Mouse (Mus musculus) heart, embryonic 15.5 days (tissue): ENCODE measurements around the gene Stra6l. TPM values are rescaled to one million over a fixed set of nuclear protein-coding genes. Genes with fewer than 3 reads are reported as not detected.
A peak's percentile ranks its signal among the peaks of the same experiment; 100 is the strongest.

Experiments used
- ATAC-seq: fragments of 200-750 bp; cut with Nextera tagmentation; replicated peaks from 2 replicates; pipeline ENCODE4 v1.8.0; 2017; ENCODE audit warnings: low read depth, moderate TSS enrichment; ENCODE audit not compliant: insufficient number of reproducible peaks, insufficient read depth, low FRiP score
- H3K27ac ChIP-seq: fragments of 300-500 bp; sonication (generic); 2 replicates; pipeline ENCODE4 v1.5.1; 2015; ENCODE audit warnings: mild to moderate bottlenecking, inconsistent platforms
- H3K27me3 ChIP-seq: fragments of 300-500 bp; sonication (generic); 2 replicates; pipeline ENCODE4 v1.6.1; 2015; ENCODE audit warnings: inconsistent platforms
- H3K36me3 ChIP-seq: fragments of 300-500 bp; sonication (generic); 2 replicates; pipeline ENCODE4 v1.6.1; 2015; ENCODE audit warnings: mild to moderate bottlenecking, inconsistent platforms
- H3K4me1 ChIP-seq: fragments of 300-500 bp; sonication (generic); replicated peaks from 2 replicates; pipeline ENCODE4 v1.6.1; 2015; ENCODE audit warnings: inconsistent platforms
- H3K4me2 ChIP-seq: fragments of 300-500 bp; sonication (generic); 2 replicates; pipeline ENCODE4 v1.6.1; 2015; ENCODE audit warnings: inconsistent platforms, mild to moderate bottlenecking, moderate library complexity
- H3K4me3 ChIP-seq: fragments of 300-500 bp; sonication (generic); 2 replicates; pipeline ENCODE4 v1.5.1; 2015; ENCODE audit warnings: mild to moderate bottlenecking, inconsistent platforms
- H3K9ac ChIP-seq: fragments of 300-500 bp; sonication (generic); 2 replicates; pipeline ENCODE4 v1.6.1; 2015; ENCODE audit warnings: mild to moderate bottlenecking, inconsistent platforms
- H3K9me3 ChIP-seq: fragments of 300-500 bp; sonication (generic); replicated peaks from 2 replicates; pipeline ENCODE4 v1.6.1; 2016; ENCODE audit warnings: inconsistent platforms
- WGBS: fragments of 180-500 bp; shearing (Covaris S2); methylation state at CpG from one replicate; pipeline ENCODE4 v1.1.7; 2015; ENCODE audit warnings: mixed read lengths; 5-methylcytosine and 5-hydroxymethylcytosine counted together
- polyA plus RNA-seq: library from polyadenylated mRNA; unstranded; fragments of >200 nt; fragmentation: Nextera tagmentation; extraction: Ambion mirVana; gene quantifications from 2 replicates; pipeline ENCODE4 v1.2.1, GENCODE M21; 2015

The Stra6l gene
- polyA plus RNA-seq, 1 experiment from 2014 or later = 0.09 TPM

DNA sequence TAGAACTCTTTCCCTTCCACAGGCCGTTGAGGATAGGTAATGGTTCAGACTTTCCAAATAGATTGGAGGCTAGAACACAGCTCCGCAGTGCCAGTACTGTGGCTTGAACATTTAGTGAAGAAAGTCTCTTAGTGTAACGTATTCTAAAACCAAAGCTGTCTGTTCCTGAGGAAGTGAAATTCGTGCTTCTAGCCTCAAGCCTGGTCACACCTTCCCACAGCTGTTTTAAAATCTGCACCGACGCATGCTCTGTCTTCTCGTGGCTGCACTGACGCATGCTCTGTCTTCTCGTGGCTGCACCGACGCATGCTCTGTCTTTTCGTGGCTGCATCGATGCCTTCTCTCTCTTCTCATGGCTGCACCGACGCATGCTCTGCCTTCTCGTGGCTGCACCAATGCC lies 34.8 kb downstream of the Stra6l start:
- Histone ChIP-seq H3K27ac (no peak overlapping the region), H3K27me3 (no peaks in the 10 kb centered on the region), H3K36me3 (no peaks in the 10 kb centered on the region), H3K4me2 (no peak overlapping the region), H3K9me3 (no peaks in the 10 kb centered on the region), H3K4me1 (no peaks in the 10 kb centered on the region), H3K4me3 (no peak overlapping the region), H3K9ac (no peak overlapping the region)
- whole genome bisulfite sequencing = 84% methylated on average over 16 of the region's 16 CpGs
- ATAC-seq = no peak

DNA sequence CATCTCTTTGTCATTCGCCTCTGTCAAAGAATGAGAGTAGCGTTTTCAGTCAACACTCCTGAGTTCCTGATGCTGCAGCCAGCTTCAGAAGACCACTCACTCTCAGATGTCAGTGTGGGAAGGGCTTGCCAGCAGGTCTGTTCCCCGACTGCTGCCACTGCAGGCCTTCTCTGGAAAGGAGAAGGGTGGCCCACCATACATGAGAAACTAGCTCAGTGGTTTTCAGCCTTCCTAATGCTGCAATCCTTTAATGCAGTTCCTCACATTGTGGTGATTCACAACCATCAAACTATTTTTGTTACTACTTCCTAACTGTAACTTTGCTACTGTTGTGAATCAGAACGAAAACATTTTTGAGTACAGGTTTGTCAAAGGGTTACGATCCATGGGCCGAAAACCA lies 41.0 kb downstream of the Stra6l start:
- Histone ChIP-seq H3K36me3 (no peaks in the 10 kb centered on the region), H3K4me1 (peaks cover 6% of the 10 kb centered on the region), H3K4me3 (no peak overlapping the region), H3K4me2 (no peak overlapping the region), H3K27ac (no peak overlapping the region), H3K27me3 (peaks cover 8% of the 10 kb centered on the region; the same call in 1 of the 2 replicates), H3K9ac (no peak overlapping the region), H3K9me3 (no peaks in the 10 kb centered on the region)
- ATAC-seq = no peak
- 73% methylated on average over 6 of the region's 6 CpGs for WGBS

DNA sequence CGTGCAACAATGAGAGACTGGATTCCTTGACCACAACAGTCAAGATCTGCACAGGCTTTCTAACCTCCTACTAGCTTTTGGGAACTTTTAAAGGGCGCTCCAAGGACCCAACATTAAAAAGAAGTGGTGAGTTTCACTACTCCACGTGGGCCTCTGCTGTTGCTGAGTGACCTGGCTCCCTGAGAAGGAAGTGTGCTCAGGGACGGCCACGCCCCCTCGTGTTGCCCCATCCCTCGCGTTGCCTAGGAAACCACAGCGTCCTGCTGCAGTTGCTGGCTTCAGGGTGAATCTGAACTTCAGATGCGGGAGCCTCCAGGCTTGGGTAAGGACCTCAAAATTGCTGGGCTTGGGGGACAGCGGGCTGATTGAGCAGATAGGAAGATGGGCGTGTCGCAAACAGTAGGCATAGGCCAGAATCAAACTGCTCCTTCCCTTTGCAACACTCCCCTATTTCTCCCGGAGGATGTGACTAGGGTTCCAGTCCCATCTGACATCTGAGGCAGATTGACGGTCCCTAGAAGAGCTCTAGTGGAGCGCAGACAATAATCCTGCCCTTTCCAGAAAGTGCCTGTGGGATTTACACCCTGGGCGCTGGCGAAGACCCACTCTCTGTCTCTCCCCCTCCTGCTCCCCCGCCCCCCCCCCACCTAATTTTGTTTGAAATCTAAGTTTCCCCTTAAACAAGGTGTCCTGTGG lies 41.8 kb downstream of the Stra6l start, which contains the start of gene Ccdc180:
Gene Ccdc180, plus strand, starts transcription at position 238 of the 696 bp plus-strand sequence.
- H3K9ac ChIP-seq = no peak within 1 kb of the TSS
- peaks cover 8% of the 10 kb centered on the region; the same call in 1 of the 2 replicates for H3K27me3 ChIP-seq
- H3K9me3 ChIP-seq = no peaks in the 10 kb centered on the region
- no peak within 1 kb of the TSS for H3K27ac ChIP-seq
- H3K4me2 ChIP-seq = peak within 1 kb of the TSS; percentile 43
- H3K36me3 ChIP-seq = no peaks in the 10 kb centered on the region
- peaks cover 6% of the 10 kb centered on the region for H3K4me1 ChIP-seq
- WGBS = 16% methylated on average over 19 of the region's 19 CpGs
- H3K4me3 ChIP-seq = no peak within 1 kb of the TSS
- 0 out of 2 replicates have a peak, but pooled peaks have one; percentile 22 for ATAC-seq

DNA sequence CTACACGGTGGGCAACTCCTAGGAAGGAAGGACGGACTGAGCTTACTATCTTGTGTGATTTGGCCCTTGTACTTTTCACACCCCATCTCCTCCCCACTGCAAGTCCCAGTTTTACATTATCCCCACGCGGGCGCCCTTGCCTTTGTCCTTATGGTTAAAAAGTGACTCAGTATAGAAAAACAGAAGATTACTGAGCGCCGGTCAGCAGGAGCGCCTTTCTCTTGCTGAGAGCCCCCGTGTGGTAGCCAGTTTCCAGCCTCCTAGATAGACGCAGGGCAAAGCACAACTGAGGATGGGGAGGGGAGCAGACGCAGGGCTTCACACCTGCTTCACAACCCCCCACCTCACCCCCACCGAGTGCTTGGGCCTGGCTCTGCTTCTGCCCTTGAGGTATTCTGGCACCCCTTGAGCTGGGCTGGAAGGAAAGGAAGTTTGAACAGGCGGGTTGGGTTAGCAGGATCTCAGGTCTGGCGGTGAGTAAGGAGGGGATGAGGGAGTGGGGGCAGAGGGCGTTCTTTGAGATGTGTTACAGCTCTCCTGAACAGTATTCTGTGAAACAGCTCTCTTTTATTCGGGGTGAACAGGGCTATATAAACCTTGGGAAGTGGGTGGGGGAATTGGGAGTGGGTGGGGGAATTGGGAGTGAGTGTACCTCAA lies 48.1 kb downstream of the Stra6l start:
- H3K27me3 ChIP-seq = peaks cover 13% of the 10 kb centered on the region; the same call in 1 of the 2 replicates
- no peak overlapping the region for H3K9ac ChIP-seq
- H3K4me2 ChIP-seq = no peak overlapping the region
- H3K4me3 ChIP-seq = no peak overlapping the region
- ATAC-seq = no peak
- H3K36me3 ChIP-seq = no peaks in the 10 kb centered on the region
- H3K9me3 ChIP-seq = no peaks in the 10 kb centered on the region
- WGBS = 13% methylated on average over 16 of the region's 16 CpGs
- H3K27ac ChIP-seq = no peak overlapping the region
- no peaks in the 10 kb centered on the region; the same call in 1 of the 2 replicates for H3K4me1 ChIP-seq

DNA sequence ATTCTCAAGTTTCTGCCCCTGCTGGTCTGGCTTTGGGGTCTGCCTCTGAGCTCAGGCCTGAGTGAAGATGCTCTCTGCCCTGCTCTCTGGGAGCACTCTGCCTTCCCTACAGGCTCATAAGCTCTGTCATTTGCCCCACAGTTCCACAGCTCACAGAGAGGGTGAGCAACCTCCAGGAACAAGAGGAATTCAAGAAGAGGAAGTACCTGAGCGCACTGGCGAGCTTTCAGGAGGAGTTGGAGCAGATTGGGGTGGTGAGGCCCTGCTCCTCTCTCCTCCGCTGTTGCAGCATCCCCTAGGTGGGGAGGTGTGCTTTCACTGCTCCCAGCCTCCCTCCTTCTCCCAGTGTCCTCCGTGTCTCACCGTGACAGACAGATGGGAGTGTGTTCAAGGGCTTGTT lies 49.9 kb downstream of the Stra6l start:
- Histone ChIP-seq H3K9ac (no peak overlapping the region), H3K36me3 (no peaks in the 10 kb centered on the region), H3K4me3 (no peak overlapping the region), H3K27ac (no peak overlapping the region), H3K9me3 (no peaks in the 10 kb centered on the region), H3K27me3 (peaks cover 8% of the 10 kb centered on the region; the same call in 1 of the 2 replicates), H3K4me1 (no peaks in the 10 kb centered on the region; the same call in 1 of the 2 replicates), H3K4me2 (no peak overlapping the region)
- ATAC-seq = no peak
- 46% methylated on average over 5 of the region's 5 CpGs for WGBS

DNA sequence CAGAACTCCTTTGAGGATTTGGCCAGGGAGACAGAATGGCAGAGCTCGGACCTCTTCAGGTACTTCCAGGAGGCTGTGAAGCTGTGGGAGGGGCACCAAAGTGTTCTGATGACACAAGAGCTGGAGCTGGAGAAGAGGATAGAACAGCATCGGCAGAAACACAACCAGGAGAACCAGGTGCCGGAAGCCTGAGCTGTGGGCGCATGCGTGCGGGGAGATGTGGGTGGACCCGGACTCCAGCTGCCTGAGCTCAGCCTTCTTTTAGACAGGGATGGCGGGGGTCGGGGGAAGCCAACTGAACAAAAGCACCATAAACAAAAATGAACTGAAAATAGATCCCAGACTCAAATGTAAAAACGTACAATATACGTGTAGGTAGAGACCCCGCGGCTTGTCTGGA lies 60.8 kb downstream of the Stra6l start:
- Histone ChIP-seq H3K4me3 (no peak overlapping the region), H3K4me2 (no peak overlapping the region), H3K9ac (no peak overlapping the region), H3K4me1 (no peaks in the 10 kb centered on the region), H3K9me3 (no peaks in the 10 kb centered on the region), H3K27ac (no peak overlapping the region), H3K27me3 (no peaks in the 10 kb centered on the region), H3K36me3 (no peaks in the 10 kb centered on the region)
- no peak for ATAC-seq
- 83% methylated on average over 13 of the region's 13 CpGs for WGBS

DNA sequence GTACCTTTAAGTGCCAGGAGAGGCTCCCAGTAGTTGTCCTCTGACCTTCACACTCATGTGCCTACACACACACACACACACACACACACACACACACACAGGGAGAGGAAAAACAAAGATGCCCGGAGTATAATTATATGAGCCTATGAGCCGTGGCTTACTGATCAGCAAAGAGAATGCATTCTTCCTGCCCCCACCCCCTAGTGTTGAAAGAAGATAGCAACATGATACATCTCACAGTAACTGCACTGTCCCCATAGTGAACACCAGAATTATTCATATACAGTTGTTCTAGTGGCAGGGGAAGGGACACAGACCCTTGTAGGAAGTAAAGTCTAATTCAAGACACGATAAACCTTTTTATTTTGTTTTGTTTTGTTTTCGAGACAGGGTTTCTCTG lies 61.5 kb downstream of the Stra6l start:
- no peaks in the 10 kb centered on the region for H3K27me3 ChIP-seq
- 57% methylated on average over 4 of the region's 4 CpGs for WGBS
- no peak for ATAC-seq
- no peaks in the 10 kb centered on the region for H3K4me1 ChIP-seq
- no peaks in the 10 kb centered on the region for H3K36me3 ChIP-seq
- H3K4me2 ChIP-seq = no peak overlapping the region
- H3K27ac ChIP-seq = no peak overlapping the region
- H3K4me3 ChIP-seq = no peak overlapping the region
- H3K9ac ChIP-seq = no peak overlapping the region
- H3K9me3 ChIP-seq = no peaks in the 10 kb centered on the region

DNA sequence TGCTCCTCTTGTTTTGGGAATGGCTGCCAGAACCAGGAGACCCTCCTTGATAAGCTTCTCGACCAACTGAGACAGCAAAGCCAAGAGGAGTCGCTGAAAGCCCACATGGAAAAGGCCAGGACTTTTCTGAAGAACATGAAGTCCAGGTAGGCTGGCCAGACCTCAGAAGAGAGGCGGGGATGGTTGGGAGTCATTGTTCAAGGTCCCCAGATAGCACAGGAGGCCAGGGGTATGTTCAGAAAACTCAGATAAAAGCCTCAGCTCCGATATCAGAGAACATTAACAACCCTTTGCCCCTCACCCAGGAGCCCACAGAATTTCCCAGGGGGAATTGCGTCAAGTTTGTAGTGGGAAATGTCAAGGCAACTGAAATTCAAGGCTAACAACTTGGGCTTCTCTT lies 62.8 kb downstream of the Stra6l start:
- no peaks in the 10 kb centered on the region for H3K4me1 ChIP-seq
- H3K36me3 ChIP-seq = no peaks in the 10 kb centered on the region
- no peak for ATAC-seq
- H3K4me2 ChIP-seq = no peak overlapping the region
- WGBS = 65% methylated on average over 5 of the region's 5 CpGs
- H3K9me3 ChIP-seq = no peaks in the 10 kb centered on the region
- H3K4me3 ChIP-seq = no peak overlapping the region
- no peak overlapping the region for H3K27ac ChIP-seq
- no peaks in the 10 kb centered on the region for H3K27me3 ChIP-seq
- no peak overlapping the region for H3K9ac ChIP-seq

DNA sequence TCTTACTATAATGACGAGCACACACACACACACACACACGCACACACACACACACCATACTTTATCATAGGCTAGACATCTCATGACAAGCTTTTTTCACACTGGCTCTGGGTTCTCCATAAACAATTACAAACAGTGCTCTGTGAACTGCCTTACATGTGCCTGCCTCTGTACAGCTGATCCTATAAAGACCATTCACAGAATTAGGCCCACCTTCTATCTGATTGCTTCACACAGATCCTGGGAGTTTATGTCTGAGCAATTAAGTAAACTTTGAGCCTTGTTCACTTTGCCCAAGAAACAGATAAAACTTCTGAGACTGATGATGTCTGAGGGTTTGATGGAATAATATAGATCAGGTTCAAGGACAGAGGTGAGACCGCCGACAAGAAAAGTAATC lies 63.4 kb downstream of the Stra6l start:
- Histone ChIP-seq H3K27me3 (no peaks in the 10 kb centered on the region), H3K4me1 (no peaks in the 10 kb centered on the region), H3K4me2 (no peak overlapping the region), H3K9ac (no peak overlapping the region), H3K4me3 (no peak overlapping the region), H3K27ac (no peak overlapping the region), H3K36me3 (no peaks in the 10 kb centered on the region), H3K9me3 (no peaks in the 10 kb centered on the region)
- 82% methylated on average over 4 of the region's 4 CpGs for WGBS
- no peak for ATAC-seq

DNA sequence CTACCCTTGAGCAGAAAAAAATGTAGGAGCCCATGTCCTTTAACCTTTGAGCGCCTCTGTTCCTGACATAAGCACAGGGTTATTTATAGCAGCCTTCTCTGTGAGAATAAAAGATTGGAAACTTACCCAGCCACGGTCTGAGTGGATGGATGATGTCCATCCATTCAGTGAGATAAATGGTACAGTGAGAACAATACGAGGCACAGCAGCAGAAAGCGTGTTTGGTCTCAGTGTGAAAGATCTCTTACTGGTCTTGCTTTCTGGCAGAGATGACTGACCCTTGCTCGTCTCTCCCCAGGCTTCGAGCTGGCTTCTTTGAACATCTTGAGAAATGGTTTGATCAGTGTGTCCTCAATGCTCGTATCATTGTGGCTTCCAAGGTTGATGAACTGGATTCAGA lies 68.6 kb downstream of the Stra6l start:
- no peaks in the 10 kb centered on the region for H3K4me1 ChIP-seq
- H3K36me3 ChIP-seq = no peaks in the 10 kb centered on the region
- 46% methylated on average over 7 of the region's 7 CpGs for WGBS
- ATAC-seq = no peak
- H3K27me3 ChIP-seq = no peaks in the 10 kb centered on the region
- no peak overlapping the region for H3K27ac ChIP-seq
- no peak overlapping the region for H3K4me3 ChIP-seq
- no peak overlapping the region for H3K9ac ChIP-seq
- no peaks in the 10 kb centered on the region for H3K9me3 ChIP-seq
- no peak overlapping the region for H3K4me2 ChIP-seq

DNA sequence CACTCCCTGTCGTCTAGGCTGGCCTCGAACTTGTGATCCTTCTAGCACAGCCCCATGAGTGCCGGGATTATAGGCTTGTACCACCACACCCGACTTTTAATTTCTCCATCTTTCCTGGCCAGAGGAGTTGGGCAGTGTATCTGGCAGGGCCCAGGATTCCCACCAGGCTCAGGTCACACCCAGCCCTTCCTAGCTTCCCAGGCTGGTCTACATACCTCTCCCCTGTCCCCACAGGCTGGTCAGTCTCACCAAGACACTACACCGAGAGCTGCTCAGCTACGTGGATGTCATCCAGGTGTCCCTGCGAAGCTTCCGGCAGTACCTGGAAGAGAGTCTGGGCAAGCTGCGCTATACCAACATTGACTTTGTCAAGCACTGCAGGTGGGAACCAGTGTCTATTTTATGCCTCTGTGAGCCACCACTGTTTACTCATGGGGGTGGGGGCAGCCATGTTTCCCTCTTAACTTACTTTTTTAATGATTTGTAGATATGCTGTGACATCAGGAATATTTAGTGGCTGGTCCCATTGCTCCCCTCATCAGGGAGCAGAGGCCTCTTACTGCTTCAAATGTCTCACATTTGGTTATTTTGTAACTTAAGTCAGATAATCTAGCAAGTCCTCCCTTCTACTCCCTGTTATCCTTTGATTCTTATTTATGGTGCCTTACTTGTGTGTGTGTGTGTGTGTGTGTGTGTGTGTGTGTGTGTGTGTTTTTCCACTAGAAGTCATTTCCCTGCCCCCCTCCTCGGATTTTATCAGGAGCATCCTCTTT lies 73.4 kb downstream of the Stra6l start:
- Histone ChIP-seq H3K9ac (no peak overlapping the region), H3K4me2 (no peak overlapping the region), H3K4me3 (no peak overlapping the region), H3K27ac (no peak overlapping the region), H3K4me1 (no peaks in the 10 kb centered on the region), H3K9me3 (no peaks in the 10 kb centered on the region), H3K36me3 (no peaks in the 10 kb centered on the region), H3K27me3 (no peaks in the 10 kb centered on the region; the same call in 1 of the 2 replicates)
- WGBS = 83% methylated on average over 10 of the region's 10 CpGs
- no peak for ATAC-seq
